Mouse (Mus musculus): ENCODE data around the gene Mink1.

DNA sequence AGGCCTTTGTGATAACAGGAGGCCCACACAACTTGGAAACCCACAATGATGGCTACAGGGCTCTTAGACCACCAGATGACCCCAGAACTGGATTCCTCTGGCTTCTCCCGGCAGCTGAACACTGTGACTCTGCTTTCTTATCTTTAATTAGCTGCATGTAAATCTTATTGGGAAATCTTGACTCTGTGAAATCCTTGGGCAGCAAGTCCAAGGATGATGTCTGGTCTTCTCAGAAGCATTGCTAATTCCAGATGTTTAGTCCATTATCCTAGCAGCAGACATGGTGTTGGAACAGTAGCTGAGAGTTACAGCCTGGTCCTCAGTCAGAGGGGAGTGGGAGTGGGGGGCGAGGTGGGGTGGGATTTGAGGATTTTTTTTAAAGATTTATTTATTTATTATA is 65.8 kb downstream of the Mink1 start:
- TF ChIP-seq ZC3H11A (IDR thresholded peaks at IDR 0.05; ENCODE audit: borderline replicate concordance, low read depth, low read length) (no peak), CHD2 (IDR thresholded peaks at IDR 0.05; ENCODE audit: low read depth, low read length) (no peak), HCFC1 (IDR thresholded peaks at IDR 0.05; ENCODE audit: borderline replicate concordance, insufficient read depth, low read length) (no peak)

Measured in ES-E14 (cell line).